Mouse (Mus musculus) heart, postnatal 0 days (tissue): ENCODE data around the gene Ubr2. TPM values are rescaled to one million over a fixed set of nuclear protein-coding genes. Genes with fewer than 3 reads are reported as not detected.

Experiments
- ATAC-seq: fragments of 200-750 bp; cut with Nextera tagmentation; 2 replicates; pipeline ENCODE4 v1.8.0; 2017; ENCODE audit warnings: low read depth, moderate number of reproducible peaks, moderate library complexity; ENCODE audit not compliant: insufficient read depth
- DNase-seq: peaks from one replicate; pipeline ENCODE4 v3.0.0-alpha.2; 2016; ENCODE audit warnings: low spot score
- H3K27ac ChIP-seq: fragments of 300-500 bp; sonication (generic); 2 replicates; pipeline ENCODE4 v1.5.1; 2014; ENCODE audit warnings: low read depth, mild to moderate bottlenecking
- H3K27me3 ChIP-seq: fragments of 300-500 bp; sonication (generic); 2 replicates; pipeline ENCODE4 v1.6.1; 2014; ENCODE audit warnings: low read length, mixed read lengths; ENCODE audit not compliant: control insufficient read depth, insufficient read depth
- H3K36me3 ChIP-seq: fragments of 300-500 bp; sonication (generic); replicated peaks from 2 replicates; pipeline ENCODE4 v1.6.1; 2014; ENCODE audit warnings: low read length, mixed read lengths; ENCODE audit not compliant: control insufficient read depth, insufficient read depth
- H3K4me1 ChIP-seq: fragments of 300-500 bp; sonication (generic); 2 replicates; pipeline ENCODE4 v1.6.1; 2014; ENCODE audit warnings: antibody characterized with exemption; ENCODE audit not compliant: control insufficient read depth, insufficient read depth
- H3K4me2 ChIP-seq: fragments of 300-500 bp; sonication (generic); 2 replicates; pipeline ENCODE4 v1.6.1; 2014; ENCODE audit warnings: low read depth, mild to moderate bottlenecking, low read length, moderate library complexity
- H3K4me3 ChIP-seq: fragments of 300-500 bp; sonication (generic); 2 replicates; pipeline ENCODE4 v1.5.1; 2014; ENCODE audit warnings: low read depth, low read length
- H3K9ac ChIP-seq: fragments of 300-500 bp; sonication (generic); replicated peaks from 2 replicates; pipeline ENCODE4 v1.6.1; 2014; ENCODE audit warnings: low read depth, low read length, mixed read lengths
- H3K9me3 ChIP-seq: fragments of 300-500 bp; sonication (generic); replicated peaks from 2 replicates; pipeline ENCODE4 v1.6.1; 2016; ENCODE audit warnings: low read length; ENCODE audit not compliant: control insufficient read depth
- CTCF ChIP-seq: IDR thresholded peaks from 2 replicates; pipeline ENCODE4 v1.5.1; 2016; ENCODE audit warnings: antibody characterized with exemption, control low read depth, low read depth
- EP300 ChIP-seq: IDR thresholded peaks from 2 replicates; pipeline ENCODE4 v1.6.1; 2016; ENCODE audit warnings: antibody characterized with exemption, low read depth
- WGBS: fragments of 180-500 bp; shearing (Covaris S2); extraction: QIAGEN DNeasy Blood & Tissue Kit; methylation state at CpG from one replicate; pipeline ENCODE4 v1.1.7; 2014; 5-methylcytosine and 5-hydroxymethylcytosine counted together
- polyA plus RNA-seq: library from polyadenylated mRNA; unstranded; fragments of >200 nt; fragmentation: Nextera tagmentation; extraction: Ambion mirVana; gene quantifications from 2 replicates; pipeline ENCODE4 v1.2.1, GENCODE M21; 2015
- total RNA-seq: library from RNA; depleted of rRNA; stranded (reverse); fragments of >200 nt; gene quantifications from 2 replicates; pipeline ENCODE4 v1.2.3, GENCODE M21; 2014; ENCODE audit warnings: low replicate concordance

Gene Ubr2
- total and polyA plus RNA-seq, 2 experiments from 2014 or later: 10.8 to 37.4 TPM

DNA sequence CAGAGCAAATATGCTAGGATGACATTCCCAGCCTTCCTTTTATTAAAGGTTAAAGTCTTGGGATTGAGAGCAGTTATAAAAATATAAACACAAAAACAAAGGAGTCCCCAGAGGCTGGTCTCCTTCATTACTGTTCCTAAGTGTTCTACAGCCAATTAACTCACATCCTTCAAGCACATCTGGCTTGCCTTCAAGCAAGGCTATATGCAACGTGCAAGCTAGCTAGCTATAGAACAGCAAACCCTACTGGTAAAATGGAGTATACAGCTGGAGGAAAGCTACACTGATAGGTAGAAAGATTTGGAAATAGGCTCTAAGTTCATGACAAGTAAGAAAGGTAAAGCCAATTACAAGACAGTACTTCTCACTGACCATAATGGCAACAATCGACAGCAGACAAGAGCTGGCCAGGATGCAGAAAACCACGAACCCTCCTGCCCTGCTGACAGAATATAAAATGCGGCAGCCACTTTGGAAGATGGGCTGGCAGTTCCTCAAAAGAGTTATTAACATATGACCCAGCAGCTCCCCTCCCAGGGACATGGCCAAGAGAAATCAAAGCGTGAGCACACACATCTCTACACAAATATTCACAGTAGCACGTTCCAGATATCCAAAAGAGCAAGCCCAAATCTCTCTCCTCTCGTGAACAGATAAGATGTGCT is 4.5 kb downstream of the Ubr2 start:
- WGBS: 20% methylated on average over 7 of the region's 7 CpGs
- no peak overlapping the region for H3K9ac ChIP-seq
- no peak overlapping the region for H3K4me3 ChIP-seq
- TF ChIP-seq EP300 (no peak), CTCF (peak; percentile 28; the same call in 1 of the 2 replicates)
- DNase-seq: peak; percentile 23
- no peaks in the 10 kb centered on the region for H3K27me3 ChIP-seq
- no peaks in the 10 kb centered on the region for H3K9me3 ChIP-seq
- H3K36me3 ChIP-seq: peaks cover 7% of the 10 kb centered on the region; the same call in 1 of the 2 replicates
- no peak for ATAC-seq
- peak overlapping the region; percentile 18 for H3K4me2 ChIP-seq
- peak overlapping the region; percentile 69 for H3K27ac ChIP-seq
- H3K4me1 ChIP-seq: peaks cover 45% of the 10 kb centered on the region

GRCm38 (mm10) chr17:47003305-47003704 is 7.1 kb downstream of the Ubr2 start:
- Histone ChIP-seq H3K4me1 (peaks cover 37% of the 10 kb centered on the region), H3K4me3 (no peak overlapping the region), H3K4me2 (no peak overlapping the region), H3K27ac (no peak overlapping the region), H3K9ac (no peak overlapping the region), H3K9me3 (no peaks in the 10 kb centered on the region), H3K27me3 (no peaks in the 10 kb centered on the region), H3K36me3 (peaks cover 31% of the 10 kb centered on the region)
- 66% methylated on average over 8 of the region's 8 CpGs for WGBS
- ATAC-seq (no peak), DNase-seq (no peak)
- TF ChIP-seq CTCF: no peak
- TF ChIP-seq EP300: no peak

- H3K4me3 ChIP-seq: no peak overlapping the region
- H3K9me3 ChIP-seq: no peaks in the 10 kb centered on the region
- TF ChIP-seq EP300 (no peak), CTCF (no peak)
- peak; percentile 50; the same call in 1 of the 2 replicates for ATAC-seq
- no peak overlapping the region for H3K9ac ChIP-seq
- WGBS: 63% methylated on average over 5 of the region's 5 CpGs
- H3K4me2 ChIP-seq: no peak overlapping the region
- DNase-seq: peak; percentile 28
- no peak overlapping the region for H3K27ac ChIP-seq
- peaks cover 40% of the 10 kb centered on the region for H3K36me3 ChIP-seq
- peaks cover 32% of the 10 kb centered on the region for H3K4me1 ChIP-seq
- no peaks in the 10 kb centered on the region for H3K27me3 ChIP-seq
These were observed 8.0 kb downstream of the Ubr2 start for GRCm38 (mm10) chr17:47002401-47002800.

- no peak for ATAC-seq
These were observed 11.5 kb downstream of the Ubr2 start for GRCm38 (mm10) chr17:46998840-46999239.

DNA sequence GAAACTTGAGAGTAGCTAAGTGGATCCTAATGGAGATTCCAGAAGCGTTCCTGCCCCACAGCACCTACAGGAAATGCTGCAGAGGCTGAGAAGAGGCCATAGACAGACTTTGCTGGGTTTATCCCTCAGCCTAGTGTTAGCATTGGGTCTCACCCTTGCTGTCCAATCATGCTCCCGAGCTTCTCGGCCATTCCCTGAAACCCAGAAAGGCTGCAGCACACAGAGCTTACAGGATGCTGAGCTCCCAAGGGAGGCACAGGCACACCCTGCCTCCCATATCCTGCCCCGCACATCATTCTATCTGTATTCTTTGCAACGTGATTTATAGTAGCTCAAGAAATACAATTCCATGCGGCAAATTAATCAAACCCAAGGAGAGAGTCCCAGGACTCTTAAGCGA is 13.9 kb downstream of the Ubr2 start:
- H3K4me1 ChIP-seq: no peaks in the 10 kb centered on the region
- ATAC-seq: peak; percentile 60
- no peak overlapping the region for H3K9ac ChIP-seq
- peaks cover 69% of the 10 kb centered on the region for H3K36me3 ChIP-seq
- no peak overlapping the region for H3K4me3 ChIP-seq
- H3K27ac ChIP-seq: peak overlapping the region; percentile 48; the same call in 1 of the 2 replicates
- no peak overlapping the region for H3K4me2 ChIP-seq
- 50% methylated on average over 7 of the region's 7 CpGs for WGBS
- H3K9me3 ChIP-seq: no peaks in the 10 kb centered on the region
- no peak for DNase-seq
- H3K27me3 ChIP-seq: no peaks in the 10 kb centered on the region
- TF ChIP-seq EP300: no peak
- TF ChIP-seq CTCF: no peak

More at GRCm38 (mm10) chr17:46998840-46999239, 11.5 kb downstream of the Ubr2 start:
- no peak for TF ChIP-seq CTCF
- no peak for TF ChIP-seq EP300
- Histone ChIP-seq H3K4me1 (peaks cover 5% of the 10 kb centered on the region; the same call in 1 of the 2 replicates), H3K4me2 (no peak overlapping the region), H3K36me3 (peaks cover 47% of the 10 kb centered on the region), H3K9ac (no peak overlapping the region), H3K9me3 (no peaks in the 10 kb centered on the region), H3K27ac (no peak overlapping the region), H3K4me3 (no peak overlapping the region), H3K27me3 (no peaks in the 10 kb centered on the region)
- DNase-seq: no peak
- 93% methylated on average over 4 of the region's 4 CpGs for WGBS

DNA sequence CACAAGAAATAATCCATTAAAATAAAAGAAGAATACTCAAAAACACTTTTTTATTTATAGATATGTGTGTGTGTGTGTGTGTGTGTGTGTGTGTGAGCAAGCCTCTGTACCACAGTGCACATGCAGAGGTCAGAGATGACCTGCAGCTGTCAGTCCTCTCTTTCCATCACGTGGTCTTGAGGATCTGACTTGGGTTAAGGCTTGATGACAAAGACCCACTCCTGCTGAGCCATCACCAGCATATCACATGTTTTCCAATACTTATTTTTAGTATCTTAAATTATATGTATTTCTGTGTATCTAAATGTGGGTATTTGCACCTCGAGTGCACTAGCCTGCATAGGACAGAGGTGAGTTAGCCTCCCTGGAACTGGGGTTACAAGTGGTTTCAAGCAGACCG is 14.7 kb downstream of the Ubr2 start:
- Histone ChIP-seq H3K36me3 (peaks cover 77% of the 10 kb centered on the region), H3K9me3 (no peaks in the 10 kb centered on the region), H3K27ac (no peak overlapping the region), H3K9ac (no peak overlapping the region), H3K27me3 (no peaks in the 10 kb centered on the region), H3K4me3 (no peak overlapping the region), H3K4me1 (no peaks in the 10 kb centered on the region), H3K4me2 (no peak overlapping the region)
- 68% methylated on average over 3 of the region's 3 CpGs for WGBS
- ATAC-seq (no peak), DNase-seq (no peak)
- TF ChIP-seq CTCF (no peak), EP300 (no peak)
